Mouse (Mus musculus): ENCODE results near the gene Etl4. TPM values are rescaled to one million over a fixed set of nuclear protein-coding genes. Genes with fewer than 3 reads are reported as not detected.

Etl4 gene
- polyA plus RNA-seq, 1 experiment from 2014 or later, result 12.4 TPM

GRCm38 (mm10) chr2:20748481-20748880, 838.9 kb downstream of the Etl4 start:
- no peak overlapping the region for H3K4me2 ChIP-seq (replicated peaks; ENCODE audit: low read depth)
- TF ChIP-seq CTCF (IDR thresholded peaks at IDR 0.05; ENCODE audit: low read depth) (no peak), EP300 (optimal IDR thresholded peaks at IDR 0.05) (no peak)
- peaks cover 2% of the 10 kb centered on the region; the same call in 1 of the 2 replicates for H3K4me1 ChIP-seq (replicated peaks; ENCODE audit: control insufficient read depth, insufficient read depth)
- DNase-seq (ENCODE audit: low spot score) (no peak), ATAC-seq (ENCODE audit: low FRiP score, low TSS enrichment) (peak; percentile 33; the same call in 1 of the 2 replicates)
- no peaks in the 10 kb centered on the region for H3K9me3 ChIP-seq (ENCODE audit: control insufficient read depth, low read length)
- H3K4me3 ChIP-seq (ENCODE audit: low read depth, low read length), result no peak overlapping the region
- H3K9ac ChIP-seq (ENCODE audit: low read length), result no peak overlapping the region
- 0 out of 2 replicates have a peak overlapping the region, but pooled peaks have one; percentile 20 for H3K27ac ChIP-seq (replicated peaks)
- H3K36me3 ChIP-seq (ENCODE audit: control insufficient read depth, insufficient read depth, low read length), result no peaks in the 10 kb centered on the region
- WGBS, result 54% methylated on average over 1 of the region's 1 CpGs
- no peaks in the 10 kb centered on the region for H3K27me3 ChIP-seq (ENCODE audit: control insufficient read depth, insufficient read depth, low read length)

- no peak for ATAC-seq (ENCODE audit: low FRiP score, low TSS enrichment)
- no peaks in the 10 kb centered on the region for H3K36me3 ChIP-seq (ENCODE audit: control insufficient read depth, insufficient read depth, low read length)
- 90% methylated on average over 3 of the region's 3 CpGs for WGBS
Observed at GRCm38 (mm10) chr2:20749687-20750086, 840.1 kb downstream of the Etl4 start.

GRCm38 (mm10) chr2:20753282-20754110, 843.9 kb downstream of the Etl4 start:
- Histone ChIP-seq H3K27me3 (ENCODE audit: control insufficient read depth, insufficient read depth, low read length) (no peaks in the 10 kb centered on the region), H3K9ac (ENCODE audit: low read length) (no peak overlapping the region), H3K36me3 (ENCODE audit: control insufficient read depth, insufficient read depth, low read length) (no peaks in the 10 kb centered on the region), H3K4me3 (ENCODE audit: low read depth, low read length) (no peak overlapping the region), H3K9me3 (ENCODE audit: control insufficient read depth, low read length) (no peaks in the 10 kb centered on the region), H3K4me1 (replicated peaks; ENCODE audit: control insufficient read depth, insufficient read depth) (peaks cover 2% of the 10 kb centered on the region; the same call in 1 of the 2 replicates), H3K27ac (replicated peaks) (peak overlapping the region; percentile 90), H3K4me2 (replicated peaks; ENCODE audit: low read depth) (0 out of 2 replicates have a peak overlapping the region, but pooled peaks have one; percentile 3)
- TF ChIP-seq CTCF (IDR thresholded peaks at IDR 0.05; ENCODE audit: low read depth) (no peak), EP300 (optimal IDR thresholded peaks at IDR 0.05) (peak; percentile 91)
- peak; percentile 72 for DNase-seq (ENCODE audit: low spot score)
- peak; percentile 97 for ATAC-seq (ENCODE audit: low FRiP score, low TSS enrichment)
- 55% methylated on average over 8 of the region's 8 CpGs for WGBS

More at GRCm38 (mm10) chr2:20749687-20750086, 840.1 kb downstream of the Etl4 start:
- Histone ChIP-seq H3K4me2 (replicated peaks; ENCODE audit: low read depth) (no peak overlapping the region), H3K4me3 (ENCODE audit: low read depth, low read length) (no peak overlapping the region), H3K9ac (ENCODE audit: low read length) (no peak overlapping the region), H3K9me3 (ENCODE audit: control insufficient read depth, low read length) (no peaks in the 10 kb centered on the region), H3K4me1 (replicated peaks; ENCODE audit: control insufficient read depth, insufficient read depth) (peaks cover 2% of the 10 kb centered on the region; the same call in 1 of the 2 replicates), H3K27me3 (ENCODE audit: control insufficient read depth, insufficient read depth, low read length) (no peaks in the 10 kb centered on the region), H3K27ac (replicated peaks) (no peak overlapping the region)
- no peak for TF ChIP-seq EP300 (optimal IDR thresholded peaks at IDR 0.05)
- TF ChIP-seq CTCF (IDR thresholded peaks at IDR 0.05; ENCODE audit: low read depth), result no peak
- no peak for DNase-seq (ENCODE audit: low spot score)

- H3K4me1 ChIP-seq (replicated peaks; ENCODE audit: control insufficient read depth, insufficient read depth), result no peaks in the 10 kb centered on the region
- TF ChIP-seq EP300 (optimal IDR thresholded peaks at IDR 0.05), result no peak
- no peak for TF ChIP-seq CTCF (IDR thresholded peaks at IDR 0.05; ENCODE audit: low read depth)
- H3K9ac ChIP-seq (ENCODE audit: low read length), result no peak overlapping the region
- H3K36me3 ChIP-seq (ENCODE audit: control insufficient read depth, insufficient read depth, low read length), result no peaks in the 10 kb centered on the region
- H3K4me3 ChIP-seq (ENCODE audit: low read depth, low read length), result no peak overlapping the region
- 78% methylated on average over 3 of the region's 3 CpGs for WGBS
- ATAC-seq (ENCODE audit: low FRiP score, low TSS enrichment) (no peak), DNase-seq (ENCODE audit: low spot score) (no peak)
- H3K4me2 ChIP-seq (replicated peaks; ENCODE audit: low read depth), result no peak overlapping the region
- no peaks in the 10 kb centered on the region for H3K9me3 ChIP-seq (ENCODE audit: control insufficient read depth, low read length)
- no peaks in the 10 kb centered on the region for H3K27me3 ChIP-seq (ENCODE audit: control insufficient read depth, insufficient read depth, low read length)
- no peak overlapping the region for H3K27ac ChIP-seq (replicated peaks)
Observed at GRCm38 (mm10) chr2:20756964-20757363, 847.4 kb downstream of the Etl4 start.

- ATAC-seq (ENCODE audit: low FRiP score, low TSS enrichment), result peak; percentile 80
Observed at GRCm38 (mm10) chr2:20759045-20759662, 849.6 kb downstream of the Etl4 start.

More at GRCm38 (mm10) chr2:20759045-20759662, 849.6 kb downstream of the Etl4 start:
- no peak overlapping the region for H3K4me2 ChIP-seq (replicated peaks; ENCODE audit: low read depth)
- no peaks in the 10 kb centered on the region for H3K4me1 ChIP-seq (replicated peaks; ENCODE audit: control insufficient read depth, insufficient read depth)
- 59% methylated on average over 7 of the region's 7 CpGs for WGBS
- DNase-seq (ENCODE audit: low spot score), result peak; percentile 29
- no peak overlapping the region for H3K9ac ChIP-seq (ENCODE audit: low read length)
- H3K4me3 ChIP-seq (ENCODE audit: low read depth, low read length), result no peak overlapping the region
- H3K27ac ChIP-seq (replicated peaks), result peak overlapping the region; percentile 35; the same call in 1 of the 2 replicates
- no peaks in the 10 kb centered on the region for H3K9me3 ChIP-seq (ENCODE audit: control insufficient read depth, low read length)
- no peaks in the 10 kb centered on the region for H3K27me3 ChIP-seq (ENCODE audit: control insufficient read depth, insufficient read depth, low read length)
- TF ChIP-seq EP300 (optimal IDR thresholded peaks at IDR 0.05) (no peak), CTCF (IDR thresholded peaks at IDR 0.05; ENCODE audit: low read depth) (no peak)
- H3K36me3 ChIP-seq (ENCODE audit: control insufficient read depth, insufficient read depth, low read length), result no peaks in the 10 kb centered on the region
